Mouse (Mus musculus): Measurements from ENCODE around the gene Plekhm2.

Gene Plekhm2

DNA sequence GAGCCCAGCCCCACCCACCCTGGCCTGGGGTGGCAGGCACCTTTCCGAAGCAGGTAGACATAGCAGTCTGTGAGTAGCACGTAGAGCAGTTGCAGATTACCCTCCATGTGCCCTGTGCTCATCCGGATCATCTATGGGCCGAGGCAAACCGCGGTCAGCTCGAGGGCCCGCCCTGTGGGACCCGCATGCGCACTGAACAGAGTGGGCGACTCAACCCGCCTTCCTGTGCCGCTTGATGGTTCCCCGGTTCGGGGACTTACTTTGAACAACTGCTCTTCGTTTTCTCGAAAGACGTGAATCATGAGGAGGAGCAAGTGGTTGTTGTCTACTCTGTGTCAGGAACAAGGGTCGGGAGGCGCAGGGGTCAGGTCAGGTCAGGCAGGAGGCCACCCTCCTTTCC, 33.4 kb downstream of the Plekhm2 start:
- peaks cover 8% of the 10 kb centered on the region; the same call in 1 of the 2 replicates for H3K36me3 ChIP-seq (ENCODE audit: control insufficient read depth, insufficient read depth, low read length, poor library complexity, severe bottlenecking)
- no peaks in the 10 kb centered on the region for H3K27me3 ChIP-seq (ENCODE audit: control insufficient read depth, insufficient read depth, low read length, poor library complexity, severe bottlenecking)
- DNase-seq (ENCODE audit: low read depth, low spot score): no peak

DNA sequence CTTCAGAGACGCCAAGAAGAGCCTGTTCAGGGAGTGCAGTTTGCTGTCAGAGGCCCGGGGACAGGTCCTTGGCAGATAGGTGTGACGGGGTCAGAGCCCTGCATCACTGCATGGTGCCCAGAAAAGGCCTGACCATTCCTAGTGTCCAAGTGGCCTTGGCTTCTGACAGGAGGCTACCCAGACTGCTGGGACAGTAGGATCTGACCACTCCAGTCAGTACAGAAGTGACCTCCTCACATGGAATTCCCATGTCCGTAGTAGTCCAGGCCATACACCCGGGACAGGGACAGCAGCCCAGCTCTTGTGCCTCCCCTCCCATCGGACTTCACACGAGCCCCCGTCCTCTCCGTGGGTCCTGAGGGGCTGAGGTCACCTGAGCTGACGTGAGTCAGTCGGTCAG, 34.7 kb downstream of the Plekhm2 start:
- no peak for DNase-seq (ENCODE audit: low read depth, low spot score)
- Histone ChIP-seq H3K27me3 (ENCODE audit: control insufficient read depth, insufficient read depth, low read length, poor library complexity, severe bottlenecking) (no peaks in the 10 kb centered on the region), H3K36me3 (ENCODE audit: control insufficient read depth, insufficient read depth, low read length, poor library complexity, severe bottlenecking) (peaks cover 8% of the 10 kb centered on the region; the same call in 1 of the 2 replicates)

DNA sequence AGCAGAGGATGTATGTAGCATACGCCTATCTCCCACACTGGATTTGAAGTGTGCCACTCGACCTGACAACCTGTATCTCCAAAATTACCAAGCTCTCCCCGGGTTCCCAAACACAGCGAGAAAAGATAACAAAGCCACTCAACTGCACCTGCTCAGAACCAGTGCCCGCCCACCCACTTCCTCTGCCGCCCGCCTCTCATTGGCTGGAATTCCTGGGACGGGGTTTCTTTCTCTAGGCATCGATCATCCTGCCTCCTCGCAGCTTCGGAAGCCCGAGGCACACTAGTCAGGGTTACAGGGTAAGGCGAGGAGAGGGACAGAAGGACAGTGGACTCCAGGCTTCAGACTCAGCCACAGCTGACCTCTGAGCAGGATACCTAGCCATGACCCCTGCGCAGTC, 36.0 kb downstream of the Plekhm2 start:
- Histone ChIP-seq H3K36me3 (ENCODE audit: control insufficient read depth, insufficient read depth, low read length, poor library complexity, severe bottlenecking) (peaks cover 8% of the 10 kb centered on the region; the same call in 1 of the 2 replicates), H3K27me3 (ENCODE audit: control insufficient read depth, insufficient read depth, low read length, poor library complexity, severe bottlenecking) (no peaks in the 10 kb centered on the region)
- no peak for DNase-seq (ENCODE audit: low read depth, low spot score)

DNA sequence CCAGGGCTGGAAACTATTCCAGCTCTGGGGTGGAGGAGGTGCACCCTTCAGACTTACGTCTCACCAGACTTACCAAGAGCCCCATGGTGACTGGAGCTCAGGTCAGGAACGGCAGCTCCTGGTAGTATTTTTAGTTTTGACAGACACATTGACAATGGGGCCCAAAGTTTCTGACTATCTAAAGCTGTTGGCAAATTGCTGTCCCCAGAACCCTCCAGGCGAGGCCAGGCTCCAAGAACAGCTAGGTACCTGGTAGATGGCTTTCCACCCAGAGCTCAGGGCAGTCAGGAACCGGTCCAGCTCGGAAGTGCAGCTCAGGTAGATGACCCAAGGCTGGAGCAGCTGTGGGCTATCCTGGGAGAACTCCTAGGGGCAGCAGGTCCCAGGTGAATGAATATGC, 37.2 kb downstream of the Plekhm2 start:
- no peaks in the 10 kb centered on the region for H3K27me3 ChIP-seq (ENCODE audit: control insufficient read depth, insufficient read depth, low read length, poor library complexity, severe bottlenecking)
- H3K36me3 ChIP-seq (ENCODE audit: control insufficient read depth, insufficient read depth, low read length, poor library complexity, severe bottlenecking): peaks cover 8% of the 10 kb centered on the region; the same call in 1 of the 2 replicates
- no peak for DNase-seq (ENCODE audit: low read depth, low spot score)

DNA sequence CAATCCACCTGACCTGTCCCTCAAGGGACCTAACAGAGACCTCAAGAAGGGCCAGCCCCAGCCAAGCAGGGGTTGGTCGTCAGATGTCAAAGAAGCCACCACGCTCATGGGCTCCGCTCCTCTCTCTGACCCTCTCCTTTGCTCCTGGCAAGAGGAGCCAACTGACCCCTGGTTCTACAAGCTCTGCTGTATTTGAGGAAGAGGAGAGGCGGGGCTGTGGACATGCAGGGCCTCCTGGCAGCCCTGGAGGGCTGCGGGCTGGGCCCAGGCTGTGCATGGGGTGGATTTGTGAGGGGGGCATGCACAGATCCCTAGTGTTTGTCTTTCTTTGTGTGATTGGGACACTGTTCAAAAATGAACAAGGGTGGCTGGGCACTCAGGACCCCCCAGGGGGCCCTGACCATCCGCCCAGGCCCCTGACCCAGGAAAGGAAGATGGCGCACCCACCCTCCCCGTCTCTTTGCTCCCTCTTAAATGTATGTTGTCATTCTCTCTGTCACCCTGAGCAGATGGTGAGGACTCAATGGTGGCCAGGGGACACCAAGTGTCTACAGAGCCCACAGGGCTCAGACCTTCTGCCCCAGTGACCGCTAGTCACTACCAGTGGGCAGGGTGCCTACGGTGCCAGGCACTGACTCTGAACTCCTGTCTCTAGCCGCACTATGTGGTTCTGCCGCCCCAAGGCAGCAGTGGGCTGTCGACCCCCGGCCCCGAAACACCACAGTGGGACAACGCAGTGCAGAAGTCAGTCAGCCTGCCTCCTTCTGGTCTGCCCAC, 38.7 kb downstream of the Plekhm2 start:
- Histone ChIP-seq H3K27me3 (ENCODE audit: control insufficient read depth, insufficient read depth, low read length, poor library complexity, severe bottlenecking) (no peaks in the 10 kb centered on the region), H3K36me3 (ENCODE audit: control insufficient read depth, insufficient read depth, low read length, poor library complexity, severe bottlenecking) (peaks cover 8% of the 10 kb centered on the region; the same call in 1 of the 2 replicates)
- DNase-seq (ENCODE audit: low read depth, low spot score): no peak

DNA sequence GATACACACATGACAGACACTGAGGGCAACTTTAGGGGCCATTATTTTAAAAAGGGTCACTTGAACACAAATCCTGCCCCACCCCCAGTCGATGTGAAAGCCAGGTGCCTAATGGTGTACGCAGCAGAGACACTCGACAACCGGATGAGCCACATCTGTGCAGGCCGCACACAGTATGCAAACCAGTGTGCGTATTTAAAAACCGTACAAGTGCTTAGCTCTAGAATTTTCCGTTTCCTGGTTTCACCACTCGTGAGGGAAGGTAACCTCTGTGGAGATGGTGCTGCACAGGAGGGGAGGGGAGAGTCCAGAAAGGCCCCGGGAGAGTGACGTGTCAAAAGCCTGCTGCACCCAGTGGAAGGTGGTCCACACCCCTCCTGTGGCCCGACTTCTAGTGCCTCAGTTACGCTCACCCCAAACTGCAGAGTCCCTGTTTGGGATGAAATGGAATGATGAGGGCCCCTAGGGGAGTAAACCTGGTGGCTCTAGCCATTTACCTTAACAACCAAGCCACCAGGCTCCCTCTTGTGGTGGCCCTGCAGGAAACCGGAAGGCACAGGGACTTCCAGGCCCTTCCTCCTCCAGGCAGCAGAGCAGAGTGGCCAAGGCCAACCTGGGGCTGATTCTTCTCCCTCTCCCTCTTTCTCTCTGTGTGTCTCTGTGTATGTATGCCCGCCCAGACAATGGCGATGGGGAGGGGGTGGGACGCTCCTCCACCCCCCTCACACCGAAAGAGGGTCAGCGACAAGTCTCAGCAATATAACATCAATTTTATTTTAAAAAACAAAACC, 39.5 kb downstream of the Plekhm2 start:
- DNase-seq (ENCODE audit: low read depth, low spot score): peak; percentile 80
- Histone ChIP-seq H3K27me3 (ENCODE audit: control insufficient read depth, insufficient read depth, low read length, poor library complexity, severe bottlenecking) (no peaks in the 10 kb centered on the region), H3K36me3 (ENCODE audit: control insufficient read depth, insufficient read depth, low read length, poor library complexity, severe bottlenecking) (peaks cover 5% of the 10 kb centered on the region; the same call in 1 of the 2 replicates)

DNA sequence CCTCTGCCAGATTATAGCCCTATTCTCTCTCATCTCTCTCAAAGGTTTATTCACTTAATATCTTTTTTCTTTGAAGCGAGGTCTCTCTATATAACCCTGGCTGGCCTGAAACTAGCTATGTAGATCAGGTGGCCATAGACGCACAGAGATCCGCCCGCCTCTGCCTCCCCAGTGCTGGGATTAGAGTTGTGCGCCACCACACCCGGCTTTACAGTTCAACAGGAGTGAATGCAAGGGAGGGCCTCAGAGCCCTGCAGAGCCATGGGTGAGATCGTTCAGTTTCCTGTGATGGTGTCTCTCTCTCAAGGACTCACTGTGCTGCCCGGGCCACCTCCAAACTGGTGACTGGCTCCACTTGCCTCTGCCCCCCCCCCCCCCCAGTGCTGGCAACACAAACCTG, 40.6 kb downstream of the Plekhm2 start:
- H3K36me3 ChIP-seq (ENCODE audit: control insufficient read depth, insufficient read depth, low read length, poor library complexity, severe bottlenecking): 0 out of 2 replicates have a peak, but pooled peaks cover 3% of the 10 kb centered on the region

DNA sequence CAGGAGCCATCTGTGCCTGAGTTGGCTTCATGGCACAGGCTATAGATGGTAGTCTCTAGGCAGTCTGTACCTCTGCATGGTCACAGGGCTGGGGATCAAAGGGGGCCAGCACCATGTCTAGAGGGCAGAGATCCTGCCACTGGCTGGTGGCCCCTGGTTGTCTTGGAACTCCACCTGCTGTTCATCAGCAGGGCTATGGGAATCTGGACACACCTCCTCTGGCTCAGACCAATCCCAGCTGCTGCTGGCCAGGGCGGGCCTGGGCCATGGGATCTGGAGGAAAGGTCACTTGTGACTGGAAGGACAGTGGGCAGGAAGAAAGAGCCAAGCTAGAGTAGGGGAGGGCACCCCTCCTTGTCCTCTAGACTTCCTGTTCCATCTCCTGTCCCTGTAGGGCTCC, 41.0 kb downstream of the Plekhm2 start, which contains the start of gene Slc25a34:
Gene Slc25a34 (minus strand): TSS at position 156 of the 400 bp plus-strand sequence.
- DNase-seq (ENCODE audit: low read depth, low spot score): no peak
- H3K36me3 ChIP-seq (ENCODE audit: control insufficient read depth, insufficient read depth, low read length, poor library complexity, severe bottlenecking): 0 out of 2 replicates have a peak, but pooled peaks cover 3% of the 10 kb centered on the region
- H3K27me3 ChIP-seq (ENCODE audit: control insufficient read depth, insufficient read depth, low read length, poor library complexity, severe bottlenecking): no peaks in the 10 kb centered on the region

More for the DNA sequence above, 40.6 kb downstream of the Plekhm2 start:
- no peak for DNase-seq (ENCODE audit: low read depth, low spot score)
- H3K27me3 ChIP-seq (ENCODE audit: control insufficient read depth, insufficient read depth, low read length, poor library complexity, severe bottlenecking): no peaks in the 10 kb centered on the region

DNA sequence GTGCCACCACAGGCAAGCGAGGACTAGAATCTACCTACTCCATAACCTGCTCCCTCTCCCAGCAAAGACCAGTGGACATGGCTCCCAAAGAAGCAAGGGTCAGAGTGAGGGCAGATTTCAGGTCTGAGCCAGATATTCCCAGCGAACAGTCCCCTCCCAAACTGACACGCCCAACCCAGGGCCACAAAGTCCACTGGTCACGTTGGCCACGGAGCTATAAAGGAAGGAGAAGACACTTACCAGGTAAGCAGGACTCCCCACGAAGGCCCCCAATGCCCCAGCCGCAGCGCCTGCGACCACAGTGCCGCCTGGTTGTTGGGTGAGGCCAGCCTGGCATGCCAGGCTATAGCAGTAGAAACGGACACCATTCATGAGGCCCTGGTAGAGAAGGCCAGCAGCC, 41.7 kb downstream of the Plekhm2 start:
- DNase-seq (ENCODE audit: low read depth, low spot score): no peak
- Histone ChIP-seq H3K27me3 (ENCODE audit: control insufficient read depth, insufficient read depth, low read length, poor library complexity, severe bottlenecking) (no peaks in the 10 kb centered on the region), H3K36me3 (ENCODE audit: control insufficient read depth, insufficient read depth, low read length, poor library complexity, severe bottlenecking) (0 out of 2 replicates have a peak, but pooled peaks cover 1% of the 10 kb centered on the region)

DNA sequence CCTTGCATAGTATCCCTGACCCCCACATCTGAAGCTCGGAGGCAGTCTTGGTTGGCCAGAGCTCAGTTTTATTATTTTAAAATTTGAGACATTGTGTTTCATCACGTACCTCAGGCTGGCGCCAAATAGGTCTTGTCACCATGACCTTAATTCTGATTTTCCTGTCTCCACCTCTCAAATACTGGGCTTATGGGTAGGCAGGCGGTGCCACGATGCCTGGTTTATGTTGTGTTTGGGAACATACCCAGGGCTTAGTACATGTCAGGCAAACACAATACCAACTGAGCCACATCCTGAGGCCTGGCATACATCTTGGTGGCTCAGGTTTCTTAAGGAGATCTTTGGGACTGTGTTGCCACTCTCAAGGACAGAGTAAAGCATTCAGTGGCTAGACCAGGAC, 42.1 kb downstream of the Plekhm2 start:
- no peak for DNase-seq (ENCODE audit: low read depth, low spot score)
- no peaks in the 10 kb centered on the region for H3K36me3 ChIP-seq (ENCODE audit: control insufficient read depth, insufficient read depth, low read length, poor library complexity, severe bottlenecking)

DNA sequence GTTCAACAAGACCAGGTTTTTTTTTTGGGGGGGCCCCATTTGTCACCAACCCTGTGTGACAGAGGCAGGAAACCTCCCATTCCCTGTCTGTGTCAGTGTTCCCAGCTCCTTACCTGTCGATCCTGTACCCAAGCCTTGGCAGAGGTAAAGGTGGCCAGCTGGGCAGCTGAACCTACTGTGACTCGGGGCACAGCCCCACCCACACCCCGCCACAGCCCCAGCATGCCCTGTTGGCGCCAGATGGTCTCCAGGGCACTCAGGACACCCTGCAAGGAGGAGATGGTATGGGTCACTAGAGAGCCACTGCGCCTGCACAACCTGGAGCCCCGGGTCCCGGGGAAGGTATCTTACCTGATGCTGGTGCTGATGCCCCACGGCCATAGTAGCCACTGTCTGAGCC, 42.6 kb downstream of the Plekhm2 start:
- Histone ChIP-seq H3K27me3 (ENCODE audit: control insufficient read depth, insufficient read depth, low read length, poor library complexity, severe bottlenecking) (no peaks in the 10 kb centered on the region), H3K36me3 (ENCODE audit: control insufficient read depth, insufficient read depth, low read length, poor library complexity, severe bottlenecking) (no peaks in the 10 kb centered on the region)
- DNase-seq (ENCODE audit: low read depth, low spot score): no peak

More for the DNA sequence above, 42.1 kb downstream of the Plekhm2 start:
- H3K27me3 ChIP-seq (ENCODE audit: control insufficient read depth, insufficient read depth, low read length, poor library complexity, severe bottlenecking): no peaks in the 10 kb centered on the region

DNA sequence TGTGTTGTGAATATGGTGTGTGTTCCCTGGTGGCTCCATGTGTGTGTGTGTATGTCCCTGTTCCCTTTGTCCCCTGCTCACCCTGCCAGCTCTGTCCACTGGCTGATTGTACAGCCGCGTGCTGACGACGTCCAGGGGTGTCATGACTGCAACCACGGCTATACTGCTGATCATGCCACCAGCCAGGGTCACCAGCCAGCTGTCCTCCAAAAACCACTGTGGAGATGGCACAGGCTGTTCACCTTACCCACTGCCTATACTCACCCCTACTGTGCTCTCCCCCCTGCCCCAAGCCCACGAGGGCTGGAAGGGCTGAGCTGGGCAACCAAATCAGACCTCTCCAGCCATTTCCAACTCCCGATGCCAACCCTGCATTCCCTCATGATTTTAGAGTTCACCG, 43.4 kb downstream of the Plekhm2 start:
- Histone ChIP-seq H3K36me3 (ENCODE audit: control insufficient read depth, insufficient read depth, low read length, poor library complexity, severe bottlenecking) (no peaks in the 10 kb centered on the region), H3K27me3 (ENCODE audit: control insufficient read depth, insufficient read depth, low read length, poor library complexity, severe bottlenecking) (no peaks in the 10 kb centered on the region)
- no peak for DNase-seq (ENCODE audit: low read depth, low spot score)

DNA sequence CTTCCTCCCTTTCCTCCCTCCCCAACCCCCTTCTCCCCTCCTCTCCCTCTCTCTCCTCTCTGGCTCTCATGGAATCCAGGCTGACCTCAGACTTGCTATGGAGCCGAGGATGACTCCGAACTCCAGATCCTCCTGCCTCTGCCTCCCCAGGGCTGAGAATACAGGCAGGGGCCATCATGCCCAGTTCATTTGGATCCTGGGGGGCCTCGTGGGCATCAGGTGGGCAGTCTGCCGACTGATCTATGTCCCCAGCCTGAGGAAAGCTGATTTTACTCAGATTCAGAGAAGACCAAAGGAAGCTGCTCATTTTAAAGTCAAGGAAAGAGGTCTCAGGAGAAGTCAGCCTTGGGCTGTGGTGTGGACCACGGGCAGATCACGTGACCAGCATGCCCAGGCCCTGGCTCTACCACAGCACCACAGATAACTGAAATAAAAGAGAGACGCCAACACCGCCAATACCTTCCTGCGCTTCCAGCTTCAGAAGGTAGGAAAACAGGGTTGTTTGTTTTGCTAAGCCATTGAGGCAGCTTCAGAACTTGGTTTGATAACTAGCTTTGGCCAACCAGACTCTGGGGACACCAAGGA, 45.3 kb downstream of the Plekhm2 start:
- no peaks in the 10 kb centered on the region for H3K36me3 ChIP-seq (ENCODE audit: control insufficient read depth, insufficient read depth, low read length, poor library complexity, severe bottlenecking)
- no peak for DNase-seq (ENCODE audit: low read depth, low spot score)
- H3K27me3 ChIP-seq (ENCODE audit: control insufficient read depth, insufficient read depth, low read length, poor library complexity, severe bottlenecking): no peaks in the 10 kb centered on the region

DNA sequence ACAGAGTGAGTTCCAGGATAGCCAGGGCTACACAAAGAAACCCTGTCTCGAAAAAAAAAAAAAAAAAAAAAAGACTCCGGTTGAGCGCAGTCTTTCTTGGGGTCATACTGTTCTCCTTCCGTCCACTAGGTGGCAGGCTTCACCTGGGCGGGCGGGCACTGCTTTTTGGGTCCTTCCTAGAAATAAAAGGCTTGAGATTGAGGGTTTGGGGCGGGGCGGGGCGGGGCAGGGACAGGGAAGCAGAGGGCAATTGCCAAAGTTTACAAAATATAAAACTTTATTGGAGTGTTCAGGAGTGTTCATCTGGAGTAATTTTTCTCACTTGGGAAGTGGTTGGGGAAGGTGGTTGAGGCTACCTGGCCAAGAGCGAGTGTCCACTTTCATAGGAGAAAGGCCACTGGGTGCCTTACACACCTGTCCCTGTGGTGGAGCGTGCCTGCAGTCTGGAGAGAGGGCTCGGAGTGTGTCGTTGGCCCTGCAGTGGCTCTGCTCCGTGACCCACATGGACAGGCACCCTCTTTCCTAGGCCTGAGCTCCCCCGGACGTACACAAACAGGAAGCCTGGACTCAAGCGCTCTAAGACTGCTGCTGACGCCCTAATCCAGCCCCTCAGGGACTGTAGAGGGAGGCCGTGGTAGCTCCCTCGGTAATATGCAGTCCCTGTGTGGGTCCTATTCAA, 46.0 kb downstream of the Plekhm2 start, which contains the start of gene Tmem82:
Gene Tmem82 (minus strand): TSS at position 69 of the 679 bp plus-strand sequence.
- peak; percentile 81 for DNase-seq (ENCODE audit: low read depth, low spot score)
- H3K27me3 ChIP-seq (ENCODE audit: control insufficient read depth, insufficient read depth, low read length, poor library complexity, severe bottlenecking): no peaks in the 10 kb centered on the region
- no peaks in the 10 kb centered on the region for H3K36me3 ChIP-seq (ENCODE audit: control insufficient read depth, insufficient read depth, low read length, poor library complexity, severe bottlenecking)
